Mouse (Mus musculus) C2C12 (cell line): ENCODE measurements around the gene Ccl12.

Source experiments
- CEBPB ChIP-seq: IDR thresholded peaks from one replicate; pipeline ENCODE4 v1.6.1; 2011; ENCODE audit warnings: low read depth, mild to moderate bottlenecking, control low read depth, moderate library complexity
- CTCF ChIP-seq: IDR thresholded peaks from one replicate; pipeline ENCODE4 v1.5.1; 2011; ENCODE audit not compliant: control insufficient read depth, insufficient read depth, insufficient read length
- FOSL1 ChIP-seq: IDR thresholded peaks from one replicate; pipeline ENCODE4 v1.8.0; 2011; ENCODE audit warnings: mild to moderate bottlenecking, low read length; ENCODE audit not compliant: poor library complexity, insufficient read depth, severe bottlenecking
- MAX ChIP-seq: IDR thresholded peaks from one replicate; pipeline ENCODE4 v1.6.1; 2011; ENCODE audit warnings: mild to moderate bottlenecking, control low read depth
- MYOD1 ChIP-seq: IDR thresholded peaks from one replicate; pipeline ENCODE4 v1.6.1; 2011; ENCODE audit warnings: low read depth; ENCODE audit not compliant: control insufficient read depth, insufficient read length
- MYOG ChIP-seq: IDR thresholded peaks from one replicate; pipeline ENCODE4 v1.6.1; 2011; ENCODE audit not compliant: control insufficient read depth, insufficient read length; ENCODE audit errors: extremely low read depth
- USF1 ChIP-seq: IDR thresholded peaks from one replicate; pipeline ENCODE4 v1.6.1; 2011; ENCODE audit warnings: low read depth, mild to moderate bottlenecking, control low read depth, moderate library complexity

DNA sequence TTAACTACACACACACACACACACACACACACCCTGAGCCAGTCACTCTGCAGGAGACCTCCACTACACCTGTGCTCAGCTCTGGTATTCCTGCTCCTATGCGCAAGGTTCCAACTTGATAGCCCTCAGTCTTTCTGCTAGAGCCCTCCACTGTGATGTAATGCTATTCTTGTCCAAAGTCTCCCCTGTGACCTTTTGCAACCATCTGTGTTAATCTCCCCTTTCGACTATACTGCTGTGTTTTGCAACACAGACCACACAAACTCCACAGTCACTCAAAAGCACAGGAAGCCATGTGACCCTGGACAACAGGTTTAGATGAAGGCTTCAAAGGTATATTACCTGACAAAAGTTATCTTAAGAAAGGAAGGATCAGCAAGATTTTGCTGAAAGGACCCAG is 38.2 kb upstream of the Ccl12 start:
- no peak for TF ChIP-seq CTCF
- TF ChIP-seq MYOG: no peak
- no peak for TF ChIP-seq USF1
- no peak for TF ChIP-seq MYOD1
- TF ChIP-seq FOSL1: no peak
- no peak for TF ChIP-seq MAX
- TF ChIP-seq CEBPB: no peak
